Mouse (Mus musculus) thymus, postnatal 25 days (tissue): Measurements from ENCODE around the gene Nme4.

ENCODE experiments used
- DNase-seq: peaks from one replicate; pipeline ENCODE4 v3.0.0; 2022

The Nme4 gene

DNA sequence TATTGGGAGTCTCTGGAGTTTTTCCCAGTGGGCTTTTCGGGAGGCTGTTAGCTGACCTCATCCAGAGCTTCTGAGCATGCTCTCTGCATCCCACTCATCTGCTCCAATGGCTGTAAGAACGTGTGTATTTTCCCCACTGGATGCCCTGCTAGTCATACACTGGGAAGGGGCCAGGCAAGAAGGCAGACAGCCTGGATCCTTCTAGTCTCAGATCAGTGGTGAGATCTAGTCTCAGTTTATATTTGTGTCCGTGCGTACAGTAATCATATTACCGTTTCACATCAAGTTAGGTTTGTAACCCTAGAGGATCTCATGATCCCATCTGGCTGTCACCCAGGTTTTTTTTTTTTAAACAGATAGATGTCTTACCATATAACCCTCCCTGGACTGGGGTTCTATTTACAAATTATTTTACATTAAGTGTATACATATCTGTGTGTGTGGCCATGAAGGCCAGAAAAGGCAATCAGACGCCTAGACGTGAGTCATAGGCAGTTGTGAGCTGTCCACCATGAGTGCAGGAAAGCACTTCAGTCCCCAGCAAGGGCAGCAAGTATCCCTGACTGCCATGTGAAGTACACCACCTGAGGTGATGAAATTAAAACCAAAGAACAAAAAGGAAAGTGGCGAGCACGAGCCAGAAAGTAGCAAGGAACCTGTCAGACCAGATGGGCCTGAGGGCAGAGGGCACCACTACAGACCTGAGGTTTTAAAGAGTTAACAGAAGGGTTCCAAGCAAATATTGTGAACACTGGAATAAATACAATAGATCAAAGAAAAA lies 37.4 kb downstream of the Nme4 start:
- DNase-seq: no peak

DNA sequence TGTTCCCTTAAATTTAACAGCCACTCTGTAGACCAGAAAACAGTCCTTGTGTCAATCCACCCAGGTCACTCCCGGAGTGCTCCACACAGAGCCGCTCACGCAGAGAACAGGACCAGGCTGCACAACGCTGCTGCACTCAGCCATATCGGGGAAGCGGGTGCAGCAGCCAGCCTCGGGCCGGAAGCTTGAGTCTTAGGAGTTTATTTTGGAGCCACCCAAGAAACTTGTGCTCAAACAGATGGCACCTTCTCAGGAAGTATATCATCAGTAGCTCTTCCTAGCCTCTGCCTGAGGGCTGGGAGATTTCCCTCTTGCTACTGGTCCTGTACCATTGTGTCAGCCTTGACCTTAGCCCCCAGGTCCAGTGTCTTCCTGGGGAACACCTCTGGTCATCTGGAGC lies 38.1 kb downstream of the Nme4 start:
- no peak for DNase-seq

DNA sequence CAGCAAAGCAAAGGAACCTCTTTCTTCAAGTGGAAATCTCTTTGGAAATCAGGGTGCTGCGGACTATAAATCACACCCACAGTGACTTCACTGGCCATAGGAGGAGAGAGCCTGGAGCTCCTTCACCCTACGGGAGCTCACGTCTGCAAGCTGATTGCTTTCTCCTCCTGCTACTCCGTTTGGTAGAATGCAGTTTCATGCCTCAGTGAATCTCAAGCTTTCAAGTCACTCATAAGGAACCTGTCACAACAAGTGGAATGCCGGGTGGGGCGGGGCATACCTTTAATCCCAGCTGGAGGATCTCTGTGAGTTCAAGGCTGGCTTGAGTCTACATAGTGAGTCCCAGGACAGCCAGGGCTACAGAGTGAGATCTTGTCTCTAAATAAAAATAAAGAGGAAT lies 40.2 kb downstream of the Nme4 start:
- DNase-seq: no peak

GRCm38 (mm10) chr17:26054133-26054845 lies 41.1 kb downstream of the Nme4 start:
- DNase-seq: no peak

DNA sequence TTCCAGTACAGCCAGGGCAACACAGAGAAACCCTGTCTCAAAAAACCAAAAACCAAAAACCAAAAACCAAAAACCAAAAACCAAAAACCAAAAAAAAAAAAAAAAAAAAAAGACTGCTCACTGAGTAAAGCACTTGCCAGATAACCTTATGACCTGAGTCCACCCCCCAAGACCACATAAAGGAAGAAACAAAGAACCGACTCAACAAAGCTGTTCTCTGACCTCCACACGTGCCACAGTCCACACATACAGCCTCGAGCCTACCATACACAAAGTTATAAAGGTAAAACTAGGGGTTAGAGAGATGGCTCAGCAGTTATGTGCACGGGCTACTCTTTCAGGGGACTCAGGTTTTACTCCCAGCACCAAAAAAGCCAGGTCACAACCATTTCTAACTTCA lies 42.7 kb downstream of the Nme4 start:
- no peak for DNase-seq

- DNase-seq: no peak
Observed at GRCm38 (mm10) chr17:26052074-26052473, 43.3 kb downstream of the Nme4 start.

DNA sequence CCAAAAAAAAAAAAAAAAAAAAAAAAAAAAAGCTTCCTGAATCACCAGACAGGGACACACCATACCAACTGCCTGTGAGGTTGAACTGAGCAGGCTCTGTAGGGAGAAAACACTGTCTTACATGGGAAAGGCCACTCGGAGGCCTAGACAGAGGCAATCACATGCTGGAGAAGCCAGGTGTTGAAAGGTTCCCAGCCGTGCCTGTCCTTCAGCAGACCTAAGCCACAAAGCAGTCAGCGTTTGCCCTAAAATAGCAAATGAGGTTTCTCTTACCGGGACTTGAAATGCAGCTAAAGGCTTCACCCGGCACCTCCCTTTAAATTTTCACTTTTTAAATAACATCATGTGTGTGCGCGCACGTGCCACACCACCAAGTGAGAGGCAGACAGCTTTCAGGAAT lies 47.3 kb downstream of the Nme4 start:
- DNase-seq: no peak

- DNase-seq: no peak
Observed at GRCm38 (mm10) chr17:26046253-26046997, 49.0 kb downstream of the Nme4 start.

DNA sequence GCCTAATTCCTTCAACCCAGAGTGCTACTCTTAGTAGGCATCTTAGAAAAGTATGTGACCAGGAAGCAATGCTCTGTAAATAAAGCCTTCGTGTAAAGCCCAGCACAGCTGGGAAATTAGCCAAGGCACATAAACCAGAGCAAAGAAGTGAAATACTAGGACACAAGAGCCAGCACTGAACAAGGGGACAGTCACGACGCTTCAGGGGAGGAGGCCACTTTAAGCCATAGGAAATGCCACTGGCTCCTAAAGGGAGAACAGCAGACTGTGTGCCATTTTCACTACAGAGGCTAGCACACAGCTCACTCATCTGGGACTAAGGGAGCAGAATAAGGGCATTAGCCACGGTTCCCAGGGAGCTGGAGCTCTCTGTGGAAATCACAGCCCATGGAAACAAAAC lies 50.1 kb downstream of the Nme4 start:
- no peak for DNase-seq

- no peak for DNase-seq
Observed at GRCm38 (mm10) chr17:26043249-26043636, 52.2 kb downstream of the Nme4 start.

DNA sequence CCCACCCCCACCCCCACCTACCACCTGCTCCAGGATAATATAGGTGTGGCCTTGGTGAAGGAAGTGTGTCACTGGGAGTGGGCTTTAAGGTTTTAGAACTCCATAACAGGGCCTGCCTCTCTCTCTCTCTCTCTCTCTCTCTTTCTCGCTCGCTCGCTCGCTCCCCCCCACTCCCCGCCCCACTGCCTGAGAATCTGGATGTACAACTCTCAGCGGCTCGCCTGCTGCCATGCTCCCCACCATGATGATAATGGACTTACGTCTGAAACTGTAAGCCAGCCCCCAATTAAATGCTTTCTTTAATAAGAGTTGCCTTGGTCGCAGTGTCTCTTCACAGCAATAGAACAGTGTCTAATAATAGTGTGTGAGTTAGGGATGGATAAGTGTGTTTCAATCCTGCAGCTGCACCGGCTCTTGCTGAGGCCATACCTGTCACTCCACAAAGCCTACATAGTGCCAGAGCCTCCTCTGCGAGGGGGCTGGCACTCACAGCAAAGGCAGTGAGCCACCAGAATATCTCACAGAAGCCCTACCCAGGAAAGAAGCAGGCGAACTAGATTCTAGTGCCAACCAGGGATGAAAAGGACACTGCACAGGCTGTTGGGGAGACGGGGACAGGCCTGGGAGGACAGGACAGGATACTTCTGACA lies 52.7 kb downstream of the Nme4 start:
- no peak for DNase-seq
